Comparison of ENCODE assay signal across 44 mouse cellular contexts in genomic region chr13:67343422-67343821, GRCm38 (mm10). TPM values are rescaled to one million over a fixed set of nuclear protein-coding genes. Genes with fewer than 3 reads are reported as not detected.
"Had no signal": no experiment of that assay in that cellular context is flagged by ENCODE, and none has a peak within 500 bp of the region (broad histone marks: within the 10 kb centered on the region; RNA-seq: fewer than 3 reads in every experiment).

No protein-coding gene starts in this region.

- H3K27ac ChIP-seq: heart, embryonic 10.5 days; heart, embryonic 13.5 days; heart, embryonic 15.5 days; hindbrain, embryonic 10.5 days; hindbrain, embryonic 12.5 days; hindbrain, embryonic 13.5 days; hindbrain, embryonic 14.5 days; hindbrain, embryonic 15.5 days; hindbrain, postnatal 0 days; intestine, embryonic 15.5 days; kidney, embryonic 15.5 days; kidney, postnatal 0 days; layer of hippocampus, adult 2 months; left cerebral cortex, adult 2 months had no signal

- H3K27me3 ChIP-seq: heart, embryonic 12.5 days; heart, embryonic 13.5 days; heart, embryonic 15.5 days; hindbrain, embryonic 12.5 days; hindbrain, embryonic 13.5 days; hindbrain, embryonic 15.5 days; intestine, embryonic 15.5 days; kidney, embryonic 15.5 days had no signal

- H3K4me1 ChIP-seq: heart, embryonic 10.5 days; heart, embryonic 12.5 days; heart, embryonic 13.5 days; heart, embryonic 15.5 days; hindbrain, embryonic 10.5 days; hindbrain, embryonic 12.5 days; hindbrain, embryonic 13.5 days; hindbrain, embryonic 15.5 days; intestine, embryonic 15.5 days; kidney, embryonic 15.5 days had no signal

- ATAC-seq: hindbrain, embryonic 16.5 days; hindbrain, postnatal 0 days; inflammation-experienced regulatory T-cells, adult 6 months; intestine, embryonic 15.5 days; intestine, embryonic 16.5 days; intestine, postnatal 0 days had no signal

- H3K9me3 ChIP-seq: heart, embryonic 10.5 days; heart, embryonic 12.5 days; heart, embryonic 13.5 days; heart, embryonic 15.5 days; hindbrain, embryonic 10.5 days; hindbrain, embryonic 12.5 days; hindbrain, embryonic 13.5 days; hindbrain, embryonic 15.5 days; intestine, embryonic 15.5 days; kidney, embryonic 15.5 days had no signal

- H3K4me3 ChIP-seq: heart, embryonic 10.5 days; heart, embryonic 12.5 days; heart, embryonic 13.5 days; heart, embryonic 15.5 days; hindbrain, embryonic 10.5 days; hindbrain, embryonic 12.5 days; hindbrain, embryonic 13.5 days; hindbrain, embryonic 15.5 days; intestine, embryonic 15.5 days; kidney, embryonic 15.5 days; layer of hippocampus, adult 2 months; left cerebral cortex, adult 2 months had no signal

- H3K36me3 ChIP-seq: hindbrain, embryonic 12.5 days; hindbrain, embryonic 15.5 days; intestine, embryonic 15.5 days had no signal

- DNase-seq: heart, postnatal 10 days; heart, postnatal 14 days; heart, postnatal 36 days; heart, postnatal 4 days; kidney, adult 11 months; kidney, adult 18-20 months; kidney, adult 2 months; kidney, adult 8-10 months; kidney, adult 9 months; kidney, postnatal 10 days; kidney, postnatal 25 days; kidney, postnatal 36 days; kidney, postnatal 4 days; layer of hippocampus, adult 9-11 months had no signal

RNA-seq across cellular contexts. Expression of gene Gm28044, which starts 16.9 kb away (rescaled TPM):
- total RNA-seq: hindbrain, postnatal 0 days; layer of hippocampus, postnatal 14 days had no signal
- polyA plus RNA-seq: heart, embryonic 10.5 days; heart, embryonic 15.5 days; hindbrain, embryonic 10.5 days; hindbrain, embryonic 11.5 days; hindbrain, embryonic 12.5 days; hindbrain, embryonic 14.5 days; hindbrain, embryonic 16.5 days; intestine, embryonic 14.5 days; intestine, embryonic 15.5 days; kidney, embryonic 14.5 days; kidney, embryonic 16.5 days; large intestine, adult 2 months had no signal

RNA-seq across cellular contexts. Expression of gene Gm28041, which starts 32.1 kb away (rescaled TPM):
- total RNA-seq: hindbrain, postnatal 0 days; layer of hippocampus, adult 8-10 months; layer of hippocampus, postnatal 10 days; layer of hippocampus, postnatal 25 days; left cerebral cortex, adult 18-20 months; left cerebral cortex, adult 2 months had no signal
- polyA plus RNA-seq: heart, embryonic 16.5 days; hindbrain, embryonic 10.5 days; hindbrain, embryonic 12.5 days; hindbrain, embryonic 13.5 days; hindbrain, embryonic 14.5 days; hindbrain, embryonic 15.5 days; hindbrain, embryonic 16.5 days; hindbrain, postnatal 0 days; intestine, embryonic 16.5 days; large intestine, adult 2 months had no signal
